Mouse (Mus musculus): ENCODE results near the gene Gorasp1.

DNA sequence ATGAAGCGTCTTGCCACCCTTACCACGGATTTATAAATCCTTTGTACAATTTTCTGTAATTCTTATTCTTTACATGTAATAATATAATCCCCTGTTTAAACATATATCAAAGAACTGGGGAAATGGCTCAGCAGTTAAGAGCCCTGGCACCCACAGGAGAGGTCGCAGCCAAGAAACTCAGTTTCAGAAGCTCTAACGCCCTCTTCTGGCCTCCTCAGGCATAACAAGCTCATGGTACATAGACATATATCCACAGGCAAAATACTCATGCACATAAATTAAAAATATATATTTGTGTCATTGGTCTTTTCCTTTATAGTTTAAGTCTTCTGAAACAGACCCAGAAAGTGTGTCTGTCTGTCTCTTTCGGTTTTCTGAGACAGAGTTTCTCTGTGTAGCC, 37.2 kb upstream of the Gorasp1 start:
- no peak for TF ChIP-seq GATA1 (IDR thresholded peaks at IDR 0.05; ENCODE audit: borderline replicate concordance, low read length)
- no peak for TF ChIP-seq FLI1 (IDR thresholded peaks at IDR 0.05; ENCODE audit: low read length)

All from megakaryocyte, embryonic 14.5 days (primary cell).